Mouse (Mus musculus) WW6 (cell line): ENCODE data around the gene Psmb2.

Source experiments
- DNase-seq: peaks from one replicate; pipeline ENCODE4 v3.0.0-alpha.2; 2013; ENCODE audit warnings: low read depth, low spot score

The Psmb2 gene

GRCm38 (mm10) chr4:126732111-126732510 lies 54.7 kb downstream of the Psmb2 start:
- DNase-seq, result no peak

GRCm38 (mm10) chr4:126732531-126733380 lies 55.3 kb downstream of the Psmb2 start:
- no peak for DNase-seq

GRCm38 (mm10) chr4:126734001-126734603 lies 56.7 kb downstream of the Psmb2 start:
- DNase-seq, result no peak

GRCm38 (mm10) chr4:126734700-126735381 lies 57.4 kb downstream of the Psmb2 start:
- no peak for DNase-seq

GRCm38 (mm10) chr4:126735382-126736000 lies 58.1 kb downstream of the Psmb2 start:
- no peak for DNase-seq

GRCm38 (mm10) chr4:126736001-126736414 lies 58.6 kb downstream of the Psmb2 start, which contains the start of gene Tfap2e:
Gene Tfap2e (minus strand): TSS chr4:126736240.
- no peak for DNase-seq

GRCm38 (mm10) chr4:126739966-126740676 lies 62.7 kb downstream of the Psmb2 start:
- DNase-seq, result peak; percentile 66

GRCm38 (mm10) chr4:126741448-126741847 lies 64.0 kb downstream of the Psmb2 start:
- DNase-seq, result no peak

GRCm38 (mm10) chr4:126742976-126743375 lies 65.5 kb downstream of the Psmb2 start:
- no peak for DNase-seq

- DNase-seq, result no peak
Measured at GRCm38 (mm10) chr4:126743713-126744112, 66.3 kb downstream of the Psmb2 start.

- no peak for DNase-seq
Measured at GRCm38 (mm10) chr4:126744831-126745230, 67.4 kb downstream of the Psmb2 start.

GRCm38 (mm10) chr4:126745506-126746193 lies 68.2 kb downstream of the Psmb2 start:
- DNase-seq, result no peak

GRCm38 (mm10) chr4:126746194-126746840 lies 68.9 kb downstream of the Psmb2 start:
- DNase-seq, result no peak

- no peak for DNase-seq
Measured at GRCm38 (mm10) chr4:126748381-126748780, 71.0 kb downstream of the Psmb2 start.

- DNase-seq, result no peak
Measured at GRCm38 (mm10) chr4:126749553-126749952, 72.1 kb downstream of the Psmb2 start.

- no peak for DNase-seq
Measured at GRCm38 (mm10) chr4:126750046-126750683, 72.7 kb downstream of the Psmb2 start.

GRCm38 (mm10) chr4:126750863-126751555 lies 73.6 kb downstream of the Psmb2 start:
- DNase-seq, result no peak

- no peak for DNase-seq
Measured at GRCm38 (mm10) chr4:126751556-126752023, 74.2 kb downstream of the Psmb2 start.
